Mouse (Mus musculus) neural tube, embryonic 12.5 days (tissue): Measurements from ENCODE around the gene Fndc3b. TPM values are rescaled to one million over a fixed set of nuclear protein-coding genes. Genes with fewer than 3 reads are reported as not detected.
A peak's percentile ranks its signal among the peaks of the same experiment; 100 is the strongest.

Experiments used
- ATAC-seq: fragments of 200-750 bp; cut with Nextera tagmentation; 2 replicates; pipeline ENCODE4 v1.8.0; 2017; ENCODE audit warnings: low read depth, mild to moderate bottlenecking, moderate TSS enrichment, moderate library complexity; ENCODE audit not compliant: low FRiP score
- H3K27ac ChIP-seq: fragments of 300-500 bp; sonication (generic); 2 replicates; pipeline ENCODE4 v1.5.1; 2016
- H3K27me3 ChIP-seq: fragments of 300-500 bp; sonication (generic); replicated peaks from 2 replicates; pipeline ENCODE4 v1.6.1; 2016; ENCODE audit warnings: mild to moderate bottlenecking
- H3K36me3 ChIP-seq: fragments of 300-500 bp; sonication (generic); 2 replicates; pipeline ENCODE4 v1.6.1; 2016; ENCODE audit warnings: mild to moderate bottlenecking
- H3K4me1 ChIP-seq: fragments of 300-500 bp; sonication (generic); 2 replicates; pipeline ENCODE4 v1.6.1; 2016
- H3K4me2 ChIP-seq: fragments of 300-500 bp; sonication (generic); replicated peaks from 2 replicates; pipeline ENCODE4 v1.6.1; 2016; ENCODE audit warnings: mild to moderate bottlenecking
- H3K4me3 ChIP-seq: fragments of 300-500 bp; sonication (generic); 2 replicates; pipeline ENCODE4 v1.5.1; 2016
- H3K9ac ChIP-seq: fragments of 300-500 bp; sonication (generic); 2 replicates; pipeline ENCODE4 v1.6.1; 2016; ENCODE audit warnings: mild to moderate bottlenecking
- H3K9me3 ChIP-seq: fragments of 300-500 bp; sonication (generic); 2 replicates; pipeline ENCODE4 v1.6.1; 2016; ENCODE audit warnings: mild to moderate bottlenecking
- WGBS: fragments of 180-500 bp; shearing (Covaris S2); methylation state at CpG from one replicate; pipeline ENCODE4 v1.1.7; 2016; 5-methylcytosine and 5-hydroxymethylcytosine counted together
- polyA plus RNA-seq: library from polyadenylated mRNA; unstranded; fragments of >200 nt; fragmentation: Nextera tagmentation; extraction: Ambion mirVana; gene quantifications from 2 replicates; pipeline ENCODE4 v1.2.1, GENCODE M21; 2016

Gene Fndc3b
- 14.4 and 16.0 TPM in 2 replicates for polyA plus RNA-seq

GRCm38 (mm10) chr3:27710648-27711428 lies at the start of gene Fndc3b:
Gene Fndc3b (minus strand): TSS chr3:27711307.
- no peaks in the 10 kb centered on the region for H3K36me3 ChIP-seq
- no peaks in the 10 kb centered on the region for H3K27me3 ChIP-seq
- H3K4me1 ChIP-seq = peaks cover 8% of the 10 kb centered on the region; the same call in 1 of the 2 replicates
- H3K4me3 ChIP-seq = peak within 1 kb of the TSS; percentile 81
- peak within 1 kb of the TSS; percentile 90 for H3K9ac ChIP-seq
- peak within 1 kb of the TSS; percentile 79 for H3K27ac ChIP-seq
- ATAC-seq = peak; percentile 96
- peak within 1 kb of the TSS; percentile 83 for H3K4me2 ChIP-seq
- H3K9me3 ChIP-seq = no peaks in the 10 kb centered on the region
- WGBS = under 1% methylated on average over 85 of the region's 90 CpGs

- Histone ChIP-seq H3K27ac (no peak overlapping the region), H3K27me3 (no peaks in the 10 kb centered on the region), H3K4me2 (no peak overlapping the region), H3K9me3 (no peaks in the 10 kb centered on the region), H3K4me1 (0 out of 2 replicates have a peak, but pooled peaks cover 3% of the 10 kb centered on the region), H3K9ac (no peak overlapping the region), H3K4me3 (no peak overlapping the region), H3K36me3 (no peaks in the 10 kb centered on the region)
- ATAC-seq = no peak
- WGBS = 61% methylated on average over 2 of the region's 2 CpGs
Observed at GRCm38 (mm10) chr3:27760278-27760677, 49.2 kb upstream of the Fndc3b start.

GRCm38 (mm10) chr3:27758976-27759375 lies 47.9 kb upstream of the Fndc3b start:
- H3K4me1 ChIP-seq = 0 out of 2 replicates have a peak, but pooled peaks cover 3% of the 10 kb centered on the region
- H3K4me3 ChIP-seq = no peak overlapping the region
- no peak for ATAC-seq
- no peak overlapping the region for H3K4me2 ChIP-seq
- WGBS = 67% methylated on average over 6 of the region's 6 CpGs
- H3K27me3 ChIP-seq = no peaks in the 10 kb centered on the region
- H3K9ac ChIP-seq = no peak overlapping the region
- no peak overlapping the region for H3K27ac ChIP-seq
- no peaks in the 10 kb centered on the region for H3K9me3 ChIP-seq
- no peaks in the 10 kb centered on the region for H3K36me3 ChIP-seq

- Histone ChIP-seq H3K9me3 (no peaks in the 10 kb centered on the region), H3K4me3 (no peak overlapping the region), H3K9ac (no peak overlapping the region), H3K27me3 (no peaks in the 10 kb centered on the region), H3K4me2 (no peak overlapping the region), H3K27ac (no peak overlapping the region), H3K36me3 (no peaks in the 10 kb centered on the region), H3K4me1 (no peaks in the 10 kb centered on the region)
- no peak for ATAC-seq
- WGBS = 81% methylated on average over 5 of the region's 5 CpGs
Observed at GRCm38 (mm10) chr3:27751657-27752056, 40.5 kb upstream of the Fndc3b start.

- Histone ChIP-seq H3K27me3 (no peaks in the 10 kb centered on the region), H3K4me2 (no peak overlapping the region), H3K9ac (no peak overlapping the region), H3K9me3 (no peaks in the 10 kb centered on the region), H3K27ac (no peak overlapping the region), H3K4me1 (no peaks in the 10 kb centered on the region), H3K4me3 (no peak overlapping the region), H3K36me3 (no peaks in the 10 kb centered on the region)
- WGBS = 89% methylated on average over 5 of the region's 5 CpGs
- ATAC-seq = no peak
Observed at GRCm38 (mm10) chr3:27751156-27751555, 40.0 kb upstream of the Fndc3b start.

GRCm38 (mm10) chr3:27745651-27746050 lies 34.5 kb upstream of the Fndc3b start:
- H3K27ac ChIP-seq = no peak overlapping the region
- no peak overlapping the region for H3K4me2 ChIP-seq
- no peak overlapping the region for H3K9ac ChIP-seq
- no peaks in the 10 kb centered on the region for H3K9me3 ChIP-seq
- H3K4me3 ChIP-seq = no peak overlapping the region
- no peaks in the 10 kb centered on the region for H3K4me1 ChIP-seq
- no peaks in the 10 kb centered on the region for H3K36me3 ChIP-seq
- WGBS = 95% methylated on average over 9 of the region's 9 CpGs
- H3K27me3 ChIP-seq = no peaks in the 10 kb centered on the region
- ATAC-seq = no peak

GRCm38 (mm10) chr3:27744754-27745153 lies 33.6 kb upstream of the Fndc3b start:
- no peak overlapping the region for H3K4me2 ChIP-seq
- no peak overlapping the region for H3K27ac ChIP-seq
- H3K4me3 ChIP-seq = no peak overlapping the region
- no peaks in the 10 kb centered on the region for H3K27me3 ChIP-seq
- H3K4me1 ChIP-seq = no peaks in the 10 kb centered on the region
- WGBS = 63% methylated on average over 7 of the region's 7 CpGs
- H3K36me3 ChIP-seq = no peaks in the 10 kb centered on the region
- H3K9ac ChIP-seq = no peak overlapping the region
- no peak for ATAC-seq
- H3K9me3 ChIP-seq = no peaks in the 10 kb centered on the region

- no peak for ATAC-seq
- Histone ChIP-seq H3K4me3 (no peak overlapping the region), H3K9ac (no peak overlapping the region), H3K27ac (no peak overlapping the region), H3K36me3 (no peaks in the 10 kb centered on the region), H3K4me1 (no peaks in the 10 kb centered on the region), H3K4me2 (no peak overlapping the region), H3K9me3 (no peaks in the 10 kb centered on the region), H3K27me3 (no peaks in the 10 kb centered on the region)
- WGBS = 88% methylated on average over 9 of the region's 9 CpGs
Observed at GRCm38 (mm10) chr3:27743271-27744145, 32.4 kb upstream of the Fndc3b start.

GRCm38 (mm10) chr3:27742124-27742523 lies 31.0 kb upstream of the Fndc3b start:
- no peak overlapping the region for H3K4me3 ChIP-seq
- H3K27ac ChIP-seq = no peak overlapping the region
- no peaks in the 10 kb centered on the region for H3K36me3 ChIP-seq
- WGBS = 79% methylated on average over 2 of the region's 2 CpGs
- H3K4me1 ChIP-seq = no peaks in the 10 kb centered on the region
- H3K27me3 ChIP-seq = no peaks in the 10 kb centered on the region
- H3K9ac ChIP-seq = no peak overlapping the region
- no peak for ATAC-seq
- H3K9me3 ChIP-seq = no peaks in the 10 kb centered on the region
- H3K4me2 ChIP-seq = no peak overlapping the region

GRCm38 (mm10) chr3:27740136-27740535 lies 29.0 kb upstream of the Fndc3b start:
- WGBS = 70% methylated on average over 7 of the region's 7 CpGs
- ATAC-seq = no peak

GRCm38 (mm10) chr3:27736180-27736579 lies 25.1 kb upstream of the Fndc3b start:
- no peaks in the 10 kb centered on the region for H3K4me1 ChIP-seq
- no peak overlapping the region; the same call in 1 of the 2 replicates for H3K4me2 ChIP-seq
- H3K9me3 ChIP-seq = no peaks in the 10 kb centered on the region
- ATAC-seq = no peak
- no peak overlapping the region for H3K9ac ChIP-seq
- WGBS = 21% methylated on average over 9 of the region's 9 CpGs
- H3K4me3 ChIP-seq = no peak overlapping the region
- no peak overlapping the region for H3K27ac ChIP-seq
- H3K27me3 ChIP-seq = no peaks in the 10 kb centered on the region
- no peaks in the 10 kb centered on the region for H3K36me3 ChIP-seq

More at GRCm38 (mm10) chr3:27740136-27740535, 29.0 kb upstream of the Fndc3b start:
- Histone ChIP-seq H3K27me3 (no peaks in the 10 kb centered on the region), H3K36me3 (no peaks in the 10 kb centered on the region), H3K4me2 (no peak overlapping the region), H3K9ac (no peak overlapping the region), H3K4me1 (no peaks in the 10 kb centered on the region), H3K27ac (no peak overlapping the region), H3K9me3 (no peaks in the 10 kb centered on the region), H3K4me3 (no peak overlapping the region)

- Histone ChIP-seq H3K9ac (no peak overlapping the region), H3K36me3 (no peaks in the 10 kb centered on the region), H3K27ac (no peak overlapping the region), H3K4me1 (no peaks in the 10 kb centered on the region), H3K4me2 (no peak overlapping the region), H3K4me3 (no peak overlapping the region), H3K9me3 (no peaks in the 10 kb centered on the region), H3K27me3 (no peaks in the 10 kb centered on the region)
- 76% methylated on average over 5 of the region's 5 CpGs for WGBS
- no peak for ATAC-seq
Observed at GRCm38 (mm10) chr3:27735113-27735512, 24.0 kb upstream of the Fndc3b start.
